Mouse (Mus musculus): ENCODE data around the gene Ccdc73.

- TF ChIP-seq POLR2A (IDR thresholded peaks at IDR 0.05; ENCODE audit: low read depth, low read length): no peak
- TF ChIP-seq CTCF (IDR thresholded peaks at IDR 0.05; ENCODE audit: extremely low read depth, insufficient read depth, insufficient read length, insufficient replicate concordance): no peak
Observed at GRCm38 (mm10) chr2:104899975-104900374, 32.4 kb downstream of the Ccdc73 start.

All from spleen, adult 2 months (tissue).